14 mouse cellular contexts compared by ENCODE assay signal in genomic region chr6:92427406-92428171, GRCm38 (mm10).
DNase-seq lines count a peak whose midpoint lies in the region; ATAC-seq lines count a peak whose summit lies in the region.
"Had no signal": no experiment of that assay in that cellular context is flagged by ENCODE, and none has a peak within 500 bp of the region (broad histone marks: within the 10 kb centered on the region; RNA-seq: fewer than 3 reads in every experiment).

No protein-coding gene starts in this region.

- WGBS in embryonic facial prominence, embryonic 14.5 days, result 64% methylated on average over 7 of the region's 7 CpGs
- 79% methylated on average over 7 of the region's 7 CpGs for WGBS in embryonic facial prominence, embryonic 10.5 days

- H3K4me1 ChIP-seq in embryonic facial prominence, embryonic 14.5 days (ENCODE audit: control insufficient read depth, insufficient read depth, low read length), result peaks cover 7% of the 10 kb centered on the region; the same call in 1 of the 2 replicates
- H3K4me1 ChIP-seq in embryonic facial prominence, embryonic 10.5 days, result peaks cover 14% of the 10 kb centered on the region
- H3K4me1 ChIP-seq: stomach, embryonic 15.5 days had no signal

- no peak overlapping the region for H3K4me2 ChIP-seq in embryonic facial prominence, embryonic 14.5 days (ENCODE audit: low read depth, low read length)
- H3K4me2 ChIP-seq: limb, embryonic 15.5 days; midbrain, embryonic 11.5 days; stomach, embryonic 15.5 days had no signal

- H3K9ac ChIP-seq in embryonic facial prominence, embryonic 14.5 days (ENCODE audit: low read depth, low read length), result no peak overlapping the region
- H3K9ac ChIP-seq: limb, embryonic 15.5 days; stomach, embryonic 15.5 days had no signal

- ATAC-seq in embryonic facial prominence, embryonic 14.5 days (ENCODE audit: low read depth), result no peak

- peak; percentile 52 for DNase-seq in embryonic facial prominence, embryonic 14.5 days (ENCODE audit: low spot score)
- DNase-seq in embryonic facial prominence, embryonic 10.5 days (ENCODE audit: low spot score), result no peak
- DNase-seq in left cerebral cortex, postnatal 4 days, result peak; percentile 73
- DNase-seq in left cerebral cortex, postnatal 14 days (ENCODE audit: low spot score in 2 of 2), result no peak
- DNase-seq in cerebellum, adult 8-10 months, result peak; percentile 16
- DNase-seq in heart, postnatal 14 days, result peak; percentile 18 to 25
- no peak for DNase-seq in urinary bladder, adult 18-20 months (ENCODE audit: low spot score in 2 of 2)
- DNase-seq in lung, postnatal 10 days, result no peak
- DNase-seq: kidney, postnatal 25 days; thymus, postnatal 14 days had no signal

- H3K27me3 ChIP-seq in embryonic facial prominence, embryonic 14.5 days (replicated peaks; ENCODE audit: control insufficient read depth, insufficient read depth, low read length), result no peaks in the 10 kb centered on the region
- H3K27me3 ChIP-seq in embryonic facial prominence, embryonic 10.5 days (replicated peaks; ENCODE audit: low read depth, poor library complexity, severe bottlenecking), result no peaks in the 10 kb centered on the region
- H3K27me3 ChIP-seq: limb, embryonic 15.5 days; stomach, embryonic 15.5 days had no signal

- intact Hi-C loops in left cerebral cortex, postnatal 4 days (cut with DNase I), result no loop called here
- intact Hi-C loops in left cerebral cortex, postnatal 14 days (cut with DNase I), result loop anchor here (10.0 kb wide), 1 partner anchor 237 kb away; no protein-coding TSS in a partner anchor
- intact Hi-C loops in heart, postnatal 14 days (cut with DNase I), result loop anchor here (10.0 kb wide), 1 partner anchor 107 kb away; no protein-coding TSS in a partner anchor

- H3K27ac ChIP-seq in embryonic facial prominence, embryonic 14.5 days (replicated peaks; ENCODE audit: low read depth, low read length), result no peak overlapping the region
- no peak overlapping the region for H3K27ac ChIP-seq in embryonic facial prominence, embryonic 10.5 days (replicated peaks)
- H3K27ac ChIP-seq: heart, adult 2 months; limb, embryonic 15.5 days; stomach, embryonic 15.5 days had no signal

- no peak overlapping the region for H3K4me3 ChIP-seq in embryonic facial prominence, embryonic 14.5 days (ENCODE audit: low read depth, low read length)
- H3K4me3 ChIP-seq in embryonic facial prominence, embryonic 10.5 days, result no peak overlapping the region
- H3K4me3 ChIP-seq: heart, adult 2 months; limb, embryonic 15.5 days; stomach, embryonic 15.5 days had no signal

- H3K36me3 ChIP-seq in embryonic facial prominence, embryonic 14.5 days (ENCODE audit: control insufficient read depth, insufficient read depth, low read length), result no peaks in the 10 kb centered on the region
- H3K36me3 ChIP-seq in embryonic facial prominence, embryonic 10.5 days (replicated peaks), result no peaks in the 10 kb centered on the region
- H3K36me3 ChIP-seq: stomach, embryonic 15.5 days had no signal

- no peaks in the 10 kb centered on the region for H3K9me3 ChIP-seq in embryonic facial prominence, embryonic 14.5 days (ENCODE audit: control insufficient read depth, low read length)
- H3K9me3 ChIP-seq in embryonic facial prominence, embryonic 10.5 days, result no peaks in the 10 kb centered on the region
- H3K9me3 ChIP-seq: limb, embryonic 15.5 days; stomach, embryonic 15.5 days had no signal

Comparison
In these comparisons a context has a peak if more than half of its experiments do, and no peak if none do; other contexts are left out.
1. DNase-seq: peak in embryonic facial prominence, embryonic 14.5 days (single experiment), left cerebral cortex, postnatal 4 days (single experiment), cerebellum, adult 8-10 months (single experiment) and heart, postnatal 14 days (2 of 2); none in embryonic facial prominence, embryonic 10.5 days (single experiment), left cerebral cortex, postnatal 14 days (0 of 2), urinary bladder, adult 18-20 months (0 of 2) and lung, postnatal 10 days (single experiment).